ENCODE assay signal across 15 mouse cellular contexts in the genomic region with DNA sequence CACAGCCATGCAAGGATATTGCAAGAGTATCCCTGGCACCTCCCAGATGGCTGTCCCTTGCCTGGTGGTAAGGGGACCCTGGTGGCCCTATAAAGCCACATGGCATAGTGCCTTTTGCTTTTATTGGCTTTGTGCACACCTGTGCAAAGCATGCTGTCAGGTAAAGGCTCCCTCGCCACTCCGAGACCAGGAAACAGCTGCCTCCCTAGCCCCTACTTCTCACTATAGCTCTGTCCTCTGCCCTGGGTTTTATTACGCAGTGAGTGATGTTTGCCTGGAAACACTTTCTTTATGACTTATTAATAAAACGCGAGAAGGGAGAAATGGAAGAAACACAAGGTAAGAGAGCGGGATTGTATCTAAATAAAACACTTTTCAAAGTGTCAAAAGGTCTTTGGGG.
"Had no signal": no experiment of that assay in that cellular context is flagged by ENCODE, and none has a peak within 500 bp of the region (broad histone marks: within the 10 kb centered on the region; RNA-seq: fewer than 3 reads in every experiment).

No protein-coding gene starts in this region.

- DNase-seq: retina, postnatal 1 day; right cerebral cortex, adult 18-20 months; right cerebral cortex, postnatal 14 days; right cerebral cortex, postnatal 25 days; right cerebral cortex, postnatal 4 days; spleen, adult 18-20 months; thymus, adult 18-20 months; thymus, adult 2 months; thymus, postnatal 14 days; thymus, postnatal 25 days; thymus, postnatal 36 days; thymus, postnatal 4 days had no signal

- H3K9me3 ChIP-seq: neural tube, embryonic 15.5 days; stomach, embryonic 15.5 days had no signal

- H3K27ac ChIP-seq: neural tube, embryonic 15.5 days; stomach, embryonic 15.5 days; stomach, postnatal 0 days had no signal

- H3K27me3 ChIP-seq: neural tube, embryonic 15.5 days; stomach, embryonic 15.5 days had no signal

- H3K4me1 ChIP-seq: neural tube, embryonic 15.5 days; stomach, embryonic 15.5 days had no signal

- H3K4me3 ChIP-seq: neural tube, embryonic 15.5 days; stomach, embryonic 15.5 days had no signal

- H3K4me2 ChIP-seq: neural tube, embryonic 15.5 days; stomach, embryonic 15.5 days had no signal

- H3K9ac ChIP-seq: neural tube, embryonic 15.5 days; stomach, embryonic 15.5 days had no signal

- H3K36me3 ChIP-seq: neural tube, embryonic 15.5 days; stomach, embryonic 15.5 days had no signal
